Mouse (Mus musculus) hindbrain, embryonic 16.5 days (tissue): ENCODE data around the gene Rnf10. TPM values are rescaled to one million over a fixed set of nuclear protein-coding genes. Genes with fewer than 3 reads are reported as not detected.

Source experiments
- ATAC-seq: fragments of 200-750 bp; cut with Nextera tagmentation; 2 replicates; pipeline ENCODE4 v1.8.0; 2017; ENCODE audit warnings: moderate TSS enrichment, moderate library complexity
- H3K27ac ChIP-seq: fragments of 300-500 bp; sonication (generic); 2 replicates; pipeline ENCODE4 v1.5.1; 2014; ENCODE audit warnings: low read depth, mild to moderate bottlenecking, control low read depth, low read length, moderate library complexity
- H3K27me3 ChIP-seq: fragments of 300-500 bp; sonication (generic); replicated peaks from 2 replicates; pipeline ENCODE4 v1.6.1; 2014; ENCODE audit warnings: low read length; ENCODE audit not compliant: control insufficient read depth, insufficient read depth
- H3K36me3 ChIP-seq: fragments of 300-500 bp; sonication (generic); 2 replicates; pipeline ENCODE4 v1.6.1; 2014; ENCODE audit warnings: mild to moderate bottlenecking, low read length, moderate library complexity, mixed read lengths; ENCODE audit not compliant: control insufficient read depth, insufficient read depth
- H3K4me1 ChIP-seq: fragments of 300-500 bp; sonication (generic); 2 replicates; pipeline ENCODE4 v1.6.1; 2014; ENCODE audit warnings: low read depth, low read length; ENCODE audit not compliant: control insufficient read depth, insufficient read depth
- H3K4me2 ChIP-seq: fragments of 300-500 bp; sonication (generic); 2 replicates; pipeline ENCODE4 v1.6.1; 2014; ENCODE audit warnings: mild to moderate bottlenecking, low read length, control low read depth, moderate library complexity
- H3K4me3 ChIP-seq: fragments of 300-500 bp; sonication (generic); 2 replicates; pipeline ENCODE4 v1.5.1; 2014; ENCODE audit warnings: mild to moderate bottlenecking, low read length, control low read depth, moderate library complexity
- H3K9ac ChIP-seq: fragments of 300-500 bp; sonication (generic); 2 replicates; pipeline ENCODE4 v1.6.1; 2014; ENCODE audit warnings: low read depth, mild to moderate bottlenecking, control low read depth, low read length, moderate library complexity
- H3K9me3 ChIP-seq: fragments of 300-500 bp; sonication (generic); 2 replicates; pipeline ENCODE4 v1.6.1; 2014; ENCODE audit warnings: mild to moderate bottlenecking, low read length, moderate library complexity; ENCODE audit not compliant: control insufficient read depth
- WGBS: fragments of 180-500 bp; shearing (Covaris S2); extraction: QIAGEN DNeasy Blood & Tissue Kit; methylation state at CpG from one replicate; pipeline ENCODE4 v1.1.7; 2014; 5-methylcytosine and 5-hydroxymethylcytosine counted together
- polyA plus RNA-seq: library from polyadenylated mRNA; unstranded; fragments of >200 nt; fragmentation: Nextera tagmentation; extraction: Ambion mirVana; gene quantifications from 2 replicates; pipeline ENCODE4 v1.2.1, GENCODE M21; 2015

Gene Rnf10
- polyA plus RNA-seq, 1 experiment from 2014 or later, result 146 TPM

GRCm38 (mm10) chr5:115212451-115212850 lies 60.2 kb downstream of the Rnf10 start:
- no peaks in the 10 kb centered on the region for H3K9me3 ChIP-seq
- no peak overlapping the region for H3K4me2 ChIP-seq
- 55% methylated on average over 9 of the region's 9 CpGs for WGBS
- H3K36me3 ChIP-seq, result no peaks in the 10 kb centered on the region
- H3K4me3 ChIP-seq, result no peak overlapping the region
- H3K9ac ChIP-seq, result no peak overlapping the region
- no peak overlapping the region for H3K27ac ChIP-seq
- peaks cover 7% of the 10 kb centered on the region for H3K4me1 ChIP-seq
- 0 out of 2 replicates have a peak, but pooled peaks cover 2% of the 10 kb centered on the region for H3K27me3 ChIP-seq
- ATAC-seq, result no peak

GRCm38 (mm10) chr5:115210380-115210779 lies 62.3 kb downstream of the Rnf10 start:
- WGBS, result 24% methylated on average over 1 of the region's 1 CpGs

GRCm38 (mm10) chr5:115208601-115209000 lies 64.1 kb downstream of the Rnf10 start:
- ATAC-seq, result no peak
- Histone ChIP-seq H3K4me3 (no peak overlapping the region), H3K27me3 (no peaks in the 10 kb centered on the region), H3K9ac (no peak overlapping the region), H3K27ac (no peak overlapping the region), H3K9me3 (no peaks in the 10 kb centered on the region), H3K36me3 (no peaks in the 10 kb centered on the region), H3K4me1 (peaks cover 16% of the 10 kb centered on the region), H3K4me2 (no peak overlapping the region)
- WGBS, result 67% methylated on average over 5 of the region's 5 CpGs

More at GRCm38 (mm10) chr5:115210380-115210779, 62.3 kb downstream of the Rnf10 start:
- H3K9ac ChIP-seq, result no peak overlapping the region
- H3K4me3 ChIP-seq, result no peak overlapping the region
- peaks cover 3% of the 10 kb centered on the region for H3K4me1 ChIP-seq
- H3K4me2 ChIP-seq, result no peak overlapping the region
- H3K36me3 ChIP-seq, result no peaks in the 10 kb centered on the region
- no peak for ATAC-seq
- H3K27ac ChIP-seq, result no peak overlapping the region
- H3K27me3 ChIP-seq, result no peaks in the 10 kb centered on the region
- H3K9me3 ChIP-seq, result no peaks in the 10 kb centered on the region

- Histone ChIP-seq H3K4me3 (no peak overlapping the region), H3K4me2 (no peak overlapping the region; the same call in 1 of the 2 replicates), H3K27me3 (no peaks in the 10 kb centered on the region), H3K36me3 (no peaks in the 10 kb centered on the region), H3K4me1 (peaks cover 16% of the 10 kb centered on the region), H3K27ac (no peak overlapping the region), H3K9me3 (no peaks in the 10 kb centered on the region), H3K9ac (no peak overlapping the region)
- no peak for ATAC-seq
- WGBS, result 13% methylated on average over 9 of the region's 16 CpGs
Observed at GRCm38 (mm10) chr5:115207892-115208291, 64.8 kb downstream of the Rnf10 start.

GRCm38 (mm10) chr5:115207244-115207643 lies 65.5 kb downstream of the Rnf10 start:
- Histone ChIP-seq H3K9me3 (no peaks in the 10 kb centered on the region), H3K27ac (no peak overlapping the region), H3K4me1 (peaks cover 16% of the 10 kb centered on the region), H3K36me3 (no peaks in the 10 kb centered on the region), H3K4me2 (no peak overlapping the region), H3K27me3 (no peaks in the 10 kb centered on the region), H3K4me3 (no peak overlapping the region), H3K9ac (no peak overlapping the region)
- no peak for ATAC-seq
- WGBS, result 55% methylated on average over 5 of the region's 5 CpGs

- peak; percentile 81 for ATAC-seq
- WGBS, result 1% methylated on average over 31 of the region's 31 CpGs
- Histone ChIP-seq H3K9me3 (no peaks in the 10 kb centered on the region), H3K9ac (peak overlapping the region; percentile 56), H3K4me2 (peak overlapping the region; percentile 61), H3K27me3 (no peaks in the 10 kb centered on the region), H3K4me3 (peak overlapping the region; percentile 30), H3K4me1 (peaks cover 16% of the 10 kb centered on the region), H3K36me3 (no peaks in the 10 kb centered on the region), H3K27ac (peak overlapping the region; percentile 72)
Observed at GRCm38 (mm10) chr5:115204562-115205311, 68.0 kb downstream of the Rnf10 start.

GRCm38 (mm10) chr5:115203735-115204561 lies 68.8 kb downstream of the Rnf10 start:
- H3K9me3 ChIP-seq, result no peaks in the 10 kb centered on the region
- WGBS, result 10% methylated on average over 23 of the region's 23 CpGs
- ATAC-seq, result peak; percentile 69
- H3K36me3 ChIP-seq, result no peaks in the 10 kb centered on the region
- H3K27me3 ChIP-seq, result no peaks in the 10 kb centered on the region
- H3K4me2 ChIP-seq, result peak overlapping the region; percentile 61
- H3K4me3 ChIP-seq, result peak overlapping the region; percentile 30
- H3K4me1 ChIP-seq, result peaks cover 16% of the 10 kb centered on the region
- H3K9ac ChIP-seq, result peak overlapping the region; percentile 45
- peak overlapping the region; percentile 72 for H3K27ac ChIP-seq

GRCm38 (mm10) chr5:115194626-115195221 lies 78.0 kb downstream of the Rnf10 start:
- Histone ChIP-seq H3K9ac (peak overlapping the region; percentile 81), H3K27ac (peak overlapping the region; percentile 29; the same call in 1 of the 2 replicates)

More at GRCm38 (mm10) chr5:115194626-115195221, 78.0 kb downstream of the Rnf10 start:
- Histone ChIP-seq H3K27me3 (peaks cover 19% of the 10 kb centered on the region), H3K4me1 (peaks cover 28% of the 10 kb centered on the region), H3K4me2 (peak overlapping the region; percentile 99), H3K9me3 (no peaks in the 10 kb centered on the region), H3K4me3 (peak overlapping the region; percentile 66), H3K36me3 (no peaks in the 10 kb centered on the region)
- ATAC-seq, result peak; percentile 31; the same call in 1 of the 2 replicates
- WGBS, result 5% methylated on average over 12 of the region's 12 CpGs
